Mouse (Mus musculus) megakaryocyte, adult 5-6 weeks (primary cell): ENCODE measurements around the gene Cic. TPM values are rescaled to one million over a fixed set of nuclear protein-coding genes. Genes with fewer than 3 reads are reported as not detected.
A peak's percentile ranks its signal among the peaks of the same experiment; 100 is the strongest.

Experiments
- ATAC-seq: 2 replicates; pipeline ENCODE4 v1.8.0; 2016; ENCODE audit warnings: mild to moderate bottlenecking, inconsistent platforms; ENCODE audit not compliant: poor library complexity, severe bottlenecking
- total RNA-seq, 2 experiments: library from RNA; stranded (forward) in 1 of 2; stranded (reverse) in 1 of 2; fragments of 153-499, 151-499 nt in 1 of 2; fragments of 221-1000, 200-1000 nt in 1 of 2; gene quantifications; 2 replicates each; pipeline versions ENCODE4 v1.2.3 to v1.2.4; 2015 to 2017

Gene Cic
- total RNA-seq, 2 experiments from 2014 or later = 55.5 to 174 TPM

GRCm38 (mm10) chr7:25281166-25281733 is 13.7 kb downstream of the Cic start:
- ATAC-seq = peak; percentile 7; the same call in 1 of the 2 replicates

- ATAC-seq = peak; percentile 73
Observed at GRCm38 (mm10) chr7:25281734-25282601, 14.5 kb downstream of the Cic start.

GRCm38 (mm10) chr7:25282731-25283211 is 15.3 kb downstream of the Cic start:
- ATAC-seq = no peak

- ATAC-seq = peak; percentile 20
Observed at GRCm38 (mm10) chr7:25283637-25284036, 16.1 kb downstream of the Cic start.

- ATAC-seq = no peak
Observed at GRCm38 (mm10) chr7:25284171-25284570, 16.7 kb downstream of the Cic start.

GRCm38 (mm10) chr7:25284766-25285165 is 17.3 kb downstream of the Cic start:
- ATAC-seq = no peak

- ATAC-seq = no peak
Observed at GRCm38 (mm10) chr7:25285511-25286238, 18.2 kb downstream of the Cic start.

- no peak for ATAC-seq
Observed at GRCm38 (mm10) chr7:25286989-25287388, 19.5 kb downstream of the Cic start.

- ATAC-seq = no peak
Observed at GRCm38 (mm10) chr7:25288011-25288410, 20.5 kb downstream of the Cic start.

- ATAC-seq = no peak
Observed at GRCm38 (mm10) chr7:25288721-25289120, 21.2 kb downstream of the Cic start.

GRCm38 (mm10) chr7:25289925-25290324 is 22.4 kb downstream of the Cic start:
- ATAC-seq = no peak

- ATAC-seq = no peak
Observed at GRCm38 (mm10) chr7:25290463-25290862, 23.0 kb downstream of the Cic start.

- ATAC-seq = no peak
Observed at GRCm38 (mm10) chr7:25290911-25291310, 23.4 kb downstream of the Cic start.

- no peak for ATAC-seq
Observed at GRCm38 (mm10) chr7:25292107-25292506, 24.6 kb downstream of the Cic start.

- ATAC-seq = no peak
Observed at GRCm38 (mm10) chr7:25293191-25293739, 25.8 kb downstream of the Cic start.

- ATAC-seq = no peak
Observed at GRCm38 (mm10) chr7:25294495-25294894, 27.0 kb downstream of the Cic start.

- no peak for ATAC-seq
Observed at GRCm38 (mm10) chr7:25294960-25295722, 27.6 kb downstream of the Cic start.

GRCm38 (mm10) chr7:25296945-25297453 is 29.5 kb downstream of the Cic start:
- ATAC-seq = peak; percentile 49

GRCm38 (mm10) chr7:25297454-25298325 is 30.2 kb downstream of the Cic start, which contains the start of gene Pafah1b3:
Pafah1b3 (minus strand) TSS chr7:25297986.
- peak; percentile 80 for ATAC-seq
